Mouse (Mus musculus) heart, adult 2 months (tissue): ENCODE measurements around the gene Wipf1.

Source experiments
- CTCF ChIP-seq: fragments of 200-600 bp; IDR thresholded peaks from 2 replicates; pipeline ENCODE4 v1.8.1; 2022; ENCODE audit warnings: antibody characterized with exemption, mild to moderate bottlenecking, moderate library complexity
- POLR2A ChIP-seq: fragments of 200-500 bp; IDR thresholded peaks from 2 replicates; pipeline ENCODE4 v1.6.1; 2011; ENCODE audit warnings: mild to moderate bottlenecking, low read depth, low read length, control low read depth; ENCODE audit not compliant: insufficient read depth

GRCm38 (mm10) chr2:73539141-73539540 is 9.6 kb upstream of the Wipf1 start:
- TF ChIP-seq POLR2A (no peak), CTCF (no peak)
